Mouse (Mus musculus) cerebellum, adult 18-20 months (tissue): ENCODE measurements around the gene Slc36a1.

Experiments
- DNase-seq, 2 experiments: peaks; one replicate each; pipeline ENCODE4 v3.0.0; 2021

Slc36a1 gene

DNA sequence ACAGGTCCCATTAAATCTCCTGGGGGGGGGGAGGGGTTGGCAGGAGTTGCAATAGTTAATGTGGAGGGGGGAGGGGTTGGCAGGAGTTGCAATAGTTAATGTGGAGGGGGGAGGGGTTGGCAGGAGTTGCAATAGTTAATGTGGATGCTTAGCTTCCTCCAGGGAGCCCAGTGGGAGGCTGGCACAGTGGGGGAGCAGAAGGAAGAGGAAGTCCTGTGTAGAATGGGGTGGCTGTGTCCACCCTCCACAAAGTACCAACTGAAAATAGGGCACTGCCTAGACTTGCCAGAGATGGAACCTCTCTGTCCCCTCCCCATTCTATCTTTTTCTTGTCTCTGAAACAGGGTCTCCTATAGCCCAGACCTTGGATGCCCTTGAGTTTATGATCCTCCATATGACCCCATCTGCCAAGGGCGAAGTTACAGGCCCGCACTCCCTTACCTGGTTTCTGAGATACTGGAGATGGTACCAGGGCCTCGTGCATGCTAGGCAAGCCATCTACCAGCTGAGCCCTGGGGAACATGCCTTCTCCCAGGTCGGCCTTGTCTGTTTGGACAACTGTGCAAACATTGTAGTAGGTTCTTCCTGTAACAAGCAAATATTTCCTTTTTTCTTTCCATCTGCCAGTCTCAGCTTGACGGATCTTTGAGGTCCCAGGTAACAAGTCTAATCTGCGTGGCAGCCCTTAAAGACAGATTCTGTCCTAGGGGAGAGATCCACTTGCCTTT is 5.6 kb downstream of the Slc36a1 start:
- DNase-seq, result no peak

DNA sequence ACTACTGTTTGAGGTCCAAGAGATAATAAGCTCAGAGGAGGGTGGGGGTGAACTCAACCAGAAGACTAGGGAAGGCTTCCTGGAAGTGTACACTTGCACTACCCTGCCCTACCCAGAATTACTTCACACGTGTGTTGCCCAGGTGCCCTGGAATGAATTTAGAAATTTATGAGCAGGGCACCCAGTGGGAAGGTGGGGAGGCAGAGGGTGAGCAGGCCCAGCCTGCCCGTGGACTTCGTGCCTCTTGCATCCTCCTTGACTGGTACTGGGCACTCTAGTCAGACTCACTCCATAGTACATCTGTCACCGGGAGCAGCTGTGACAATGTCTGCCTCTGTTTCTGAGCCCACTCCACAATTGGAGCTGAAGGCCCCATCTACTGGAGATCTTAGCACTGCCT is 9.4 kb downstream of the Slc36a1 start:
- DNase-seq, result no peak

DNA sequence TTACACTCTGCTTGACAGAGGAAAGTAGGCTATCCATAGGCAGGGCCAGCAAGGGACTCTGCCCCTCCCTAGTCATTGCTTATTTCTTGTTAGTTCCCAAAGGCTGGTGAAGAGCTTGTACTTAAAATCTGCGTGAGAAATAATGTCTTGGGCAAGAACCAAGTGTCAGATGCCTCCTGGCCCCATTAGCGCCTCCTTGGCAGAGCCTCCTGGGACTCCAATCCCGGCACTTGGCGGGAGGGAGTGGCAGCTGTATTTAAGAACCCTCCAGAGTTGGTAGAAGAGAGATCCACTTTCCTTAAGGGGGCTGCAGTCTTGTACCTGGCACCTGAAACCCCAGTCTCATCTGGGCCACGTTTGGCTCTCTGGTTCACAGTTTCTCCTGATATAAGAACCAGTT is 10.0 kb downstream of the Slc36a1 start:
- DNase-seq, result no peak

DNA sequence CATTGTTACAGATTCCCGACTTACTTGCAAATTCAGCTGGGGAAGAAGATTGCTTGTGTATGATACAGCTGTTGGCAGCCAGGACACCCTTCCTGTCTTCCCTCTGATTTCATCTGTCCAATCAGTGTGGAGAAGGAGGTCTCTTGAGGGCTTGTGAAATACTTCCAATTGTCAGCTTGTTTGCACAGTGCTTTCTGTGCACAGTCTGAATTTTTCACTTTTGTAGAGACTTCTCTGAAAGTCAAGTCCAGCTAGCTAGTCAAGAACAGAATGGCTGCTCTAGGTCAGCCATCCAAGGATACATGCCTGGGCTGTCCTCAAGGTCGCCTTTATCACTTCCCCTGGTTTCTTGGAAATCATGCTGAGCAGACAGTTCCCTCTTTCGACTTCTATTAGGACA is 10.8 kb downstream of the Slc36a1 start:
- no peak for DNase-seq

DNA sequence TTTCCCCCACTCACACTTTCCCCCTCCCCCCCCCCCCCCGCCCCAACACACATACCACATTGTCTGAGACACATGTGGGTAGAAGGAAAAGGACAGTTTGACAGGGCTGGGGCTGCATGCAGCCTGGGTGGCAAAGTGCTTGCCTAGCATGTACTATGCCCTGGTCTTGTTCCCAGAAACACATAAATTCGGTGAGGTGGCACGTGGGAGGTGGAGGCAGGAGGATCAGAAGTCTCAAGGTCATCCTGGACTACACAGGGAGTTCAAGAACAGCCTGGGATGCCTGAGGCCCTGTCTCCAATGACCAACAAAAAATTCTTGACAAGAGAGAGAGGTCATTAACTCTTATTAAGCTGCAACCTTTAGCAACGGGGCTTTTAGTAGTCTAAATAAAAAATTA is 11.9 kb downstream of the Slc36a1 start:
- no peak for DNase-seq

DNA sequence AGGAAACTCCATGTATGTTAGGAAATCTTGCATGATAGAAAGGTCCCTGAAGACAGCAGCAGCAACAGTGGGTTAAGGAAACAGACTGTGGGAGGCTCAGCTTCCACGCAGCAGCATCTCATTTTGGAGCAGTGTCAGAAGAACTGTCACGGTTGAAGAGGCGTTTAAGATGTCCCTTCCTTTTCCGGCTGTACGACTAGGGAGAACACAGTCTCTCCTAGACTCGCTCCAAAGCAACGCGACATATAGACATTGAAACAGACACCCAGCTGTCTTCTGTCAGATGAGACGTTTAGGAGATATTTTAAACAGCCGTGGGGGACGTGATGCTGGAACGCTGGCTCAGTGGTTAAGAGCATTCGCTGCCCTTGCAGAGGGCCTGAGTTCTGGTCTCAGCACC is 12.7 kb downstream of the Slc36a1 start:
- DNase-seq, result no peak

DNA sequence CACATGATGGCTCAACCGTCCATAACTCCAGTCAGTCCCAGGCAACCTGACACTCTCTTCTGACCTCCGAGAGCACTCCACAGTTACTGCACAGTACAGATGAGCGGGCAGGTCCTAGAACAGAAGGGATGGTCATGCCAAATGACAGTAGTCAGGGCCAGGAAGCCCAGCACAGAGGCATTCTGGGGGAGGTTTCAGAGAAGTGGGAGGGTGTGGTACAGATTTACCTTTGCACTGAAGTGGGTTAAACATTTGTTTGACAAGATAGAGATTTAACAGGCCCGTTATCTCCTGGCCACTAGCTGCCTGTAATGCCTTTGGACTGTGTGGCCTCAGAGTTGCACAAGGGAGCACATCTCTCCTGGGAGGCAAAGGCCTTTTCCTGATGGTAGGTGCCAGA is 13.3 kb downstream of the Slc36a1 start:
- no peak for DNase-seq

DNA sequence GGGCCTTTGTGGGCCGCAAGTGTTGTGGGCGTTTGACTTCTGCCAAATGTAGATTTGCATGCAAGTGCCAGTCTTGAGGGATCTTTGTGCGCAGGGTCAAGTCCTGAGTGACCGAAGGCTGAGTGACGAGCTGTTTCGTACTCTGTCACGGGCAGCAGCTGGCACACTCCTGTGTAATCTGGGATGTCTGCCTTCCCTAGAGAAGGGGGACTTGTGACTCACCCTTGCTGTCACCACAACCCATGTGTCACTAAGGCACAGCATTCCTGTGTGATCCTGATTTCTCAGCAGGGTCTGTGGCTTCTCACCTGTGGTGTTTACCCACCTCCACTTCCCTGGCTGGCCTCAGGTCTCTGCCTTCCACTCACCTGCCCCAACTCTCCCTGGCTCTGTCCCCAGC is 13.7 kb downstream of the Slc36a1 start:
- DNase-seq, result no peak

DNA sequence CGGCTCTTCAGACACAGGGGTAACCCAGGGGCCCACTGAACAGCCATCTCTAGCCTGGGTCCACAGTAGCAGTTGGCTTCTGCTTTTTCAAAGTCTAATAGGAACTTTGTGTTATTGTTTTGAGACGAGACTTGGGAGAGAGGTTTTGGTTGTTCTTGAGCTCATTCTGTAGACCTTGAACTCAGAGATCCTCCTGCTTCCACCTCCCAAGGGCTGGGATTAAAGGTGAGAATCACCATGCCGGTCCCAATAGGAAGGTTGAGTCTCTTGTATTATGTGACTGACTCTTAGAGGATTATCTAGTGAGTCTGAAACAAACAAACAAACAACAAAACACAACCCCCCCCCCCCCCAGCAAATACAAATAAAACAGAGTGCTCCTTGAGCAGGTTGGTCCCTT is 14.3 kb downstream of the Slc36a1 start:
- DNase-seq, result no peak

DNA sequence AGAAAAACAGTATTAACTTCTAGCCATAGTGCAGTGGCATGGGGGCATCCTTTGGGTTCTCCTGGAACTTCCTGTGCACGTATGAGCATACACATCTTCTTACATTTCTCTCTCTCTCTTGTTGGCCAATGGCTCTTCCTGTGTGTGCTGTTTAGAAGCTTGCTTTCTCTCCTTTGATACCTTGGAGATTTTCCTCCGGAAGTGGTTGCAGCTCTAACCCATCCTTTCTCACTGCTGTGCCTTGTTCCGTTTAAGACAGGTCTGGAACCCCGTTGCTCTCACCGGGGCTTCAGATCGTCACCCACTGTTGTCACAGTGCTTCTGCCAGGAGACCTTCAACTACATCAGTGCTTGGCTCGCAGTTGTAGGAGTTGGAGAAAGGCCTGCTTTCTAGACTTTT is 17.2 kb downstream of the Slc36a1 start:
- no peak for DNase-seq

DNA sequence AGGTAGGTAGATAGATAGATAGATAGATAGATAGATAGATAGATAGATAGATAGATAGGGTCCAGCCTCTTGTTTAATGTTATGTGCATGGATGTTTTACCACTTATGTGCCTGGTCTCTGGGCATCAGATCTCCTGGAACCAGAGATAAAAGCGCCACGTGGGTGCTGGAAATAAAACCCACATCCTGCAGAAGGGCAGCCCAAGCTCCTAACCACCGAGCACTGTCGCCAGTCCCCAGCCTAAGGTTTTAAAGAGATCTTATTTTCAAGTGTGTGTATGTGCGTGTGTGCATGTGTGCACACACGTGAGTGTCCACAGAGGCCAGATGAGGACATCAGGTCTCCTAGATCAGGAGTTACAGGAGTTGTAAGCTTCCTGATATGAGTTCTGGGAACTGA is 26.9 kb downstream of the Slc36a1 start:
- DNase-seq, result no peak

DNA sequence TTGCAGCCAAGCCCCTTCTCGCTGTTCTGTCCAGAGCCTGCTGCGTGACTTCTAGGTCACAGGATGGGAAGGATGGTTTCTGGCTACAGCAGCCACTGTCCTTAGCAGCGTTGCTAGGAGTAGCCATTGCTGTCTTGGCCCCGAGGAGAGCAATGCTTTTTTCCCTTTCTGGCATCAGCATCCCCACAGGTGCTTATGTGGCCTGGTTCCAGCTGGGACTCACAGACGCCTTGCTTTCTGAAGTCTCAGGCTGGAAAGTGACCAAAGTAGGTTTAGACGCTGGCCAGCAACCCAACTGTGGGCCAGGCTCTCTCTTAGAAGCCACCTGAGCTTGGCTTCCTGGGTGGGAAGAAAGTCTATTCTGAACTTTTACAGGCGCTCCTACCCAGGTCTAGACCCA is 30.1 kb downstream of the Slc36a1 start:
- DNase-seq, result peak; percentile 80 to 85

DNA sequence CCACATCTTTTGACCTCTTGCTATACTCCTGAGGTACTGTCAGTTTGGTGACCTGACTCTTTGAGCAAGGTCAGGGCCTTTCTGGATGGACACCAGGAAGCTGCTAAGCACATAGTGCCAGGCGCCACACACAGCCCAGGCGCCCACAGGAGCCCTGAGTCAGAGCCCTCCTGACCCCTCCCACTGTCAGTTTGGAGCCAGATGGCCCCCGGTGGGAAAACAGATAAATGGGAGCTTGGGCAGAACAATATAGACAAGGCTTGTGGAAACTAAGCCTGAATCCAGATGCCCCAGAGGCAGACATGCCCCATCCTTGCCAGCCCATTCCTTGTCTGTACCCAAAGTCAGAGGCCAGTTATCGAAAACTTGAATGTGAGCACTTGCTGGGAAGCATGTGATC is 30.6 kb downstream of the Slc36a1 start:
- DNase-seq, result peak in 1 of 2 experiments; percentile 29

DNA sequence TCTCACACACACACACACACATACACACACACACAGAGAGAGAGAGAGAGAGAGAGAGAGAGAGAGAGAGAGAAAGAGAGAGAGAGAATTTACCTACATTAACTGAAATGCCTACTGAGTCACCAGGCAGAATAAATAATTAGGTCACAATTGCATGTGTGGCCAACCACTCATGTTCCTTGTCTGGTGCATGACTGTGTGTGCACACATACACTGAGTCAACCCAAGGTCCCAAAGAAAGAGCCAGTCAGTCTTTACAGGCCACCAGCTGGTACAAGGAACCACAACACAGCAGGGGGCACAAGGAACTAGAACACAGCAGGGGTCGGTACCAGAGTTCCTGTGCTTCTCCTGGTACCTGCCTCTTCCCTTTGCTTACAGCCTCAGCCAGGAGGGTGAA is 32.7 kb downstream of the Slc36a1 start:
- DNase-seq, result no peak

DNA sequence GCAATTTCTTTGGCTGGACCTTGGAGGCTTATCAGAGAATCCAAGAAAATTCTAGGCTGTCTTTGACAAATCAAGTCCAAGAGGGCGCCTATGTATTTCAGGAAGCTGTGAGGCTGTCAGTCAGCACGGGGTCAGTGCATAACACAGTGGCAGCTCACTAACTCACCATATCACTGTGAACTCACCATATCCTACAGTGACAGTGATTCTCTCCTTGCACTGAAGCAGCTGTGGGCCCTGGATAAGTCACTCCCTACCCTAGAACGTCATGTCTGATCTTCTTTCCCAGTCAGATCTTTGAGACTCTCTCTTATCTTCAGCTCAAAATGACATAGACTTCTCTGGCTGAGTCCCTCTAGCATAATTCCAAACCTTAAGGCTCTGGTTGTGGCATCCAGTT is 35.3 kb downstream of the Slc36a1 start:
- no peak for DNase-seq

DNA sequence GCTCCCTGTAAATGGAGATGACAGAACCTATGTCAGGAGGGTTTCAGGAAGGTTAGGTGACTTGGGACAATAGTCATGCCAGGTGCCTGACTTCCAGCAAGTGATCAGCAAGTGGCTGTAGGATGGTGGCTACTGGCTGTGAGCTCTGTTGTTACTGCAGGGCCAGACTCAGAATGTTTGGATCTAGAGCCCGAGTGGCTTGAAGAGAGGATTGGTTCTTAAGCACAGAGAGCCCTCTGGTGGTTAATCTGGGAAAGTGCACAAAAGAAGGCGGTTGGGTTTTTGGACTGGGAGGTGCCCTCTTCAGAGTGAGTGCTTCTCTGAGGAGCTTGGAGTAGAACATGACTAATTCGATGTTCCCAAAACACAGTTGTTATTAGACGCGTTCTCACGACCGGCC is 36.4 kb downstream of the Slc36a1 start:
- peak; percentile 80 to 82 for DNase-seq

DNA sequence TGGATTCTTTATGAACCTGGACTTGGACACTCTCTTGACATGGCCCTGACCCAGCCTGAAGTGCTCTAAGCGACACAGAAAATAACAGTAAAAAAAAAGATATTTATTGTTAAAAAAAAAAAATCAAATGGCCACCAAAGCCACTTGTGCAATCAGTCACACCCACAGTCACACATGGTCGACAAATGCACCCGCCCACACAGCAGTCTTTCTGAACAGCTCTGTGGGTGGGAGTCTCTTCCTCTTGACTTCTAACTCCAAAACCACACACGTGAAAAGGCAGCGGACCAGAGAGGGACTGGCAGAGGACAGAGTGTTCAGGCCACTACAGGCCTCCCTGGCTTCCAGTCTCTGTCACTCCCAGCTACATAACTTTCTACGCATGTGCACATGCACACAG is 46.4 kb downstream of the Slc36a1 start:
- no peak for DNase-seq

DNA sequence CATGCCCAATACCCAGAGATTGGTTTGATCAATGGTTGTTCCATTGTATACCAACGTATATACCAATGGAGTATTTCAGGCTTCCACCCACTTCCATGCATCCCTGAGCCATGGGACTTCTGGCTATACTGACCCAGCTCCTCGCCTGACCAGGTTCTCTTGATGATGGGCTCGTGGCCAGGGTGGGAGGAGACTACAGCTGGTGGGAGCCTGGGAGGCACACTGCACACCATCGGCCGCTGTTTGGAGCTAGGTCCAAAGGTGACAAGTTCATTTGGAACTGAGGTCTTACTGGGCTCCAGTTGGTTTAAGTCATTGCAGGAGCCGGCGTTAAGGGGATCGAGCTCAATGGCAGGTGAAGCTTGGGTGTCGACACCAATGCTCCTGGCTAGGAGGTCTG is 49.2 kb downstream of the Slc36a1 start:
- no peak for DNase-seq

DNA sequence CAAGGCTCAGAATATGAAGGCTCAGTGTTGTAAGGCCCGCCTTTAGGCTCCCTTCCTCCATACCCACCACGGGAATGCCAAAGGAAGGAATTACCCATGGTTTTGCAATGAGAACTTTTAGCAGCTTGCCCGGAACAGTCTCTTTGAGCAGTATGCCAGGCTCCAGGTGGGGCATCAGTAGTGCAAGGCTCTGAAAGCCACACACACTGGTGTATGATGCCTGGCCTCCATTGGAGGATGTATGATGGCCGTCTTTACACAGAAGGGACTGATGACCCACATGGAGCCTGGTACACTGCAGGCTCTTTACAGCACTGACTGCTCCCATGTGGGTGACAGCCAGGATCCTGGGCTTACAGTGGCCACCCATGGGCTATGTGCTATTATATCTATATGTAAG is 57.0 kb downstream of the Slc36a1 start:
- DNase-seq, result peak; percentile 40 to 50

DNA sequence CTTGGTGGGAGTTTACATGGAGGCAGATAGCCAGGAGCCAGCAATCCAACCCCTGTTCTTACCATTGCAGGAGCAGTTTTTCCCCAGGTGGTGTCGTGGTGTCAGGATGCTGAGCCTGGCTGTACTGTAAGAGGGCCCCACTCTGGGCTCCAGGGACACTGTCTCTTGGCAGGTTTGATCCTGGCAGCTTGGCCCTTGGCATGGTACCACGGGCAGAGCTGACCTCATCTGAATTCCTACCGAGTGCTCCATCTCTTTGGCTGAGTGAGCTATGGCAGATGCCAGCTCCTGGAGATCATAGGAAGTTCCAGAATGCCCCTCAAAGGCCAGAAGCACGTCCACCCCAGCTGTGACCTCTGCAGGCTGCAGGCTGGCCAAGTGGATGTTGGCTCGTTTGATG is 57.9 kb downstream of the Slc36a1 start:
- peak; percentile 94 to 96 for DNase-seq

DNA sequence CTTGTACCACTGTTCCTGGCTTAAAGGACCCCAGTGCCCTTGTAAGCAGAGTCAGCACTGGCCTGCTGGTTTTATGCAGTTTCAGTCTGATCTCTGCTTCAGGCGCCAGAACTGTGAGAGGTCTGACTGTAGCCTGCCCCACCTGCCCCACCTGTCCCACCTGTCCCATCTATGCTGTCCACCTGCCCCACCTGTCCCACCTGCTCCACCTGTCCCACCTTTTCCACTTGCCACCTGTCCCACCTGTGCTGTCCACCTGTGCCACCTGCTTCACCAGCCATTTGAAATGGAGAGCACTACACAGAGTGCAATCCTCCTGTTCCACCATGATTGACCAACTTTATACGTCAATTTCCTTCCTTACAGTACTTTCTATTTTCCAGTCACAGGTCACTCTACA is 60.2 kb downstream of the Slc36a1 start:
- DNase-seq, result no peak

DNA sequence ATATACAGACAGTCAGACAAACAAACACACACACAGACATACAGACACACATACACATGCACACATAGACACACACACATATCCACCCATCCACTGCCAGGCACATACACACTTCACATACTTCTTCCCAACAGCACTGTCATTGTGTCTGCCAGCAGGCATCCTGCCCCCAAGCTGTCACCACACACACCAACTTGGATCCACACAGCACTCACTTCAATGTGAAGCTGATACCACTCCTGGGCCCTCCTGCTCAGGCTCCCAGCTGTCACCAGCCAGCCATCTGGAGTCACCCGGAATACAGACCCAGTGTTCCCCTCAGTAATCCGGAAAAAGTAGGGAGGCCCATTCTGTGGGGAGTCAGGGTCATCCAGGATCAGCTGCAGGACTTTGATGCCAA is 61.5 kb downstream of the Slc36a1 start:
- DNase-seq, result no peak

DNA sequence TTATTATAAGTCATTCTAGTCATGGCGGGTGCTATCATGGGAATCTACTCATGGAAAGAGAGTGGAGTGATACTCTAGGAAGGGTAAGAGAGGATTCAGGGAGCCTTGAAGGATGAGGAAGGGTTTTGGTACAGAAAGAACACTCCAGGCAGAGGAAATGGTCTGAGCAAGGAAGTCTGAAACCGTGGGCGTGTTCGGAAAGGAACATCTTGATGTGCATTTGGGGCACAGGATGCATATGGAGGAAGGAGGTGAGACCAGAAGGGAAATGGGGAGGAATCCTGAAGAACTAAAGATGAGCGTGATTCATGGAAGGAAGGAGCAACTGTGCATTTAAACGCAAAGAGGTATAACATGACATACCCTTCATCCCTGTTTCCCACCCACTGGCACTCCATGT is 64.4 kb downstream of the Slc36a1 start:
- DNase-seq, result no peak

DNA sequence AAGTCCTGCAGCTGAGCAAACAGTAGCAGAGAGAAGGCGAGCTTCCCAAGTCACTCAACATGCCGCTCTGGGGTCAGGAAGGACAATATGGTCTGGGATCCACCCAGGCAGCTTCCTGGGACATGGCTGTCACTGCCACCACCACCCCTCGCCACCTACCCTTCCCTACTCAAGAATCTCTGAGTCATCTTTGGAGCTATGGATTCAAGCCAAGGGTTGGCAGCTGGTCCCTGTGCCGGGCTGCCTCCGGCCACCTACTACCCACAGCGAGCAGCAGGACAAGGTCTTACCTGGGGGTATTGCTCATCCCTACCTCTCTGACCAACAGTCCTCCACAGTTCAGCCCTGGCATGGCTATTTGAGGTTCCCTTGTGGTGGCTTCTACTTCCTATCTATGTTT is 70.6 kb downstream of the Slc36a1 start:
- DNase-seq, result peak; percentile 87 to 89
